Mouse (Mus musculus): ENCODE results near the gene Parp12.

The Parp12 gene

GRCm38 (mm10) chr6:39117584-39118455, at the start of gene Parp12:
Gene Parp12 (minus strand): TSS chr6:39118349.
- peak; percentile 76 to 81 for DNase-seq

- DNase-seq, result no peak
These were observed 46.7 kb upstream of the Parp12 start for GRCm38 (mm10) chr6:39164891-39165290.

GRCm38 (mm10) chr6:39161975-39162374, 43.8 kb upstream of the Parp12 start:
- DNase-seq, result no peak

GRCm38 (mm10) chr6:39146041-39146440, 27.9 kb upstream of the Parp12 start:
- no peak for DNase-seq

GRCm38 (mm10) chr6:39132556-39132955, 14.4 kb upstream of the Parp12 start:
- DNase-seq, result no peak

- DNase-seq, result no peak
These were observed 13.3 kb upstream of the Parp12 start for GRCm38 (mm10) chr6:39131480-39131879.

GRCm38 (mm10) chr6:39124719-39125118, 6.6 kb upstream of the Parp12 start:
- DNase-seq, result no peak

- no peak for DNase-seq
These were observed 2.5 kb upstream of the Parp12 start for GRCm38 (mm10) chr6:39120685-39121084.

GRCm38 (mm10) chr6:39118456-39118881, 320 bp upstream of the Parp12 start:
- DNase-seq, result peak in 1 of 2 experiments; percentile 16

- no peak for DNase-seq
These were observed 2.7 kb downstream of the Parp12 start for GRCm38 (mm10) chr6:39115438-39115837.

GRCm38 (mm10) chr6:39113141-39113540, 5.0 kb downstream of the Parp12 start:
- no peak for DNase-seq

- no peak for DNase-seq
These were observed 5.4 kb downstream of the Parp12 start for GRCm38 (mm10) chr6:39112701-39113100.

GRCm38 (mm10) chr6:39106812-39107211, 11.3 kb downstream of the Parp12 start:
- no peak for DNase-seq

- no peak for DNase-seq
These were observed 13.5 kb downstream of the Parp12 start for GRCm38 (mm10) chr6:39104631-39105030.

GRCm38 (mm10) chr6:39076498-39076897, 41.7 kb downstream of the Parp12 start:
- no peak for DNase-seq

- DNase-seq, result no peak
These were observed 44.0 kb downstream of the Parp12 start for GRCm38 (mm10) chr6:39074186-39074585.

GRCm38 (mm10) chr6:39072664-39073063, 45.5 kb downstream of the Parp12 start:
- peak in 1 of 2 experiments; percentile 41 for DNase-seq

GRCm38 (mm10) chr6:39066935-39067578, 51.1 kb downstream of the Parp12 start:
- DNase-seq, result peak; percentile 65 to 85

GRCm38 (mm10) chr6:39063541-39063940, 54.6 kb downstream of the Parp12 start:
- no peak for DNase-seq

GRCm38 (mm10) chr6:39061180-39061579, 57.0 kb downstream of the Parp12 start:
- DNase-seq, result no peak

GRCm38 (mm10) chr6:39059547-39060497, 58.3 kb downstream of the Parp12 start:
- peak; percentile 57 to 81 for DNase-seq

- DNase-seq, result peak in 1 of 2 experiments; percentile 51
These were observed 59.2 kb downstream of the Parp12 start for GRCm38 (mm10) chr6:39058936-39059335.

GRCm38 (mm10) chr6:39058389-39058788, 59.8 kb downstream of the Parp12 start:
- no peak for DNase-seq
